Mouse (Mus musculus) liver, embryonic 13.5 days (tissue): ENCODE results near the gene Hs3st3b1. TPM values are rescaled to one million over a fixed set of nuclear protein-coding genes. Genes with fewer than 3 reads are reported as not detected.

ENCODE experiments used
- ATAC-seq: fragments of 200-750 bp; cut with Nextera tagmentation; 2 replicates; pipeline ENCODE4 v1.8.0; 2017; ENCODE audit warnings: low read depth, mild to moderate bottlenecking, moderate number of reproducible peaks, moderate library complexity
- DNase-seq: peaks from one replicate; pipeline ENCODE4 v3.0.0; 2022
- H3K27ac ChIP-seq: fragments of 300-500 bp; sonication (generic); 2 replicates; pipeline ENCODE4 v1.5.1; 2015; ENCODE audit warnings: moderate library complexity, mild to moderate bottlenecking, inconsistent platforms
- H3K27me3 ChIP-seq: fragments of 300-500 bp; sonication (generic); 2 replicates; pipeline ENCODE4 v1.6.1; 2015; ENCODE audit warnings: mild to moderate bottlenecking, inconsistent platforms
- H3K36me3 ChIP-seq: fragments of 300-500 bp; sonication (generic); 2 replicates; pipeline ENCODE4 v1.6.1; 2015; ENCODE audit warnings: mild to moderate bottlenecking, inconsistent platforms
- H3K4me1 ChIP-seq: fragments of 300-500 bp; sonication (generic); replicated peaks from 2 replicates; pipeline ENCODE4 v1.6.1; 2015; ENCODE audit warnings: inconsistent platforms
- H3K4me2 ChIP-seq: fragments of 300-500 bp; sonication (generic); 2 replicates; pipeline ENCODE4 v1.6.1; 2015; ENCODE audit warnings: inconsistent platforms, mild to moderate bottlenecking, moderate library complexity
- H3K4me3 ChIP-seq: fragments of 300-500 bp; sonication (generic); replicated peaks from 2 replicates; pipeline ENCODE4 v1.5.1; 2015; ENCODE audit warnings: mild to moderate bottlenecking, inconsistent platforms
- H3K9ac ChIP-seq: fragments of 300-500 bp; sonication (generic); 2 replicates; pipeline ENCODE4 v1.6.1; 2015; ENCODE audit warnings: mild to moderate bottlenecking, inconsistent platforms
- H3K9me3 ChIP-seq: fragments of 300-500 bp; sonication (generic); replicated peaks from 2 replicates; pipeline ENCODE4 v1.6.1; 2016; ENCODE audit warnings: inconsistent platforms
- WGBS: fragments of 180-500 bp; shearing (Covaris S2); methylation state at CpG from one replicate; pipeline ENCODE4 v1.1.7; 2015; ENCODE audit not compliant: insufficient replicate concordance; 5-methylcytosine and 5-hydroxymethylcytosine counted together
- polyA plus RNA-seq: library from polyadenylated mRNA; unstranded; fragments of >200 nt; fragmentation: Nextera tagmentation; extraction: Ambion mirVana; gene quantifications from 2 replicates; pipeline ENCODE4 v1.2.1, GENCODE M21; 2015

Hs3st3b1 gene
- 12.6 and 17.3 TPM in 2 replicates for polyA plus RNA-seq

- peak within 1 kb of the TSS; percentile 64 for H3K4me3 ChIP-seq
- ATAC-seq = peak; percentile 88
- no peaks in the 10 kb centered on the region for H3K36me3 ChIP-seq
- peak within 1 kb of the TSS; percentile 65 for H3K27ac ChIP-seq
- no peaks in the 10 kb centered on the region for H3K9me3 ChIP-seq
- H3K4me2 ChIP-seq = peak within 1 kb of the TSS; percentile 60
- H3K27me3 ChIP-seq = peaks cover 100% of the 10 kb centered on the region
- peak within 1 kb of the TSS; percentile 73 for H3K9ac ChIP-seq
- H3K4me1 ChIP-seq = peaks cover 39% of the 10 kb centered on the region
- DNase-seq = peak; percentile 69
- WGBS = under 1% methylated on average over 43 of the region's 43 CpGs
These were observed at the start of gene Hs3st3b1 for GRCm38 (mm10) chr11:63922091-63922621. Gene Hs3st3b1, minus strand, starts transcription at chr11:63922290.

GRCm38 (mm10) chr11:63971462-63971861 lies 49.4 kb upstream of the Hs3st3b1 start:
- H3K9ac ChIP-seq = no peak overlapping the region
- peaks cover 48% of the 10 kb centered on the region for H3K4me1 ChIP-seq
- H3K4me3 ChIP-seq = no peak overlapping the region
- no peak for DNase-seq
- no peak for ATAC-seq
- H3K9me3 ChIP-seq = no peaks in the 10 kb centered on the region
- H3K27me3 ChIP-seq = no peaks in the 10 kb centered on the region
- 74% methylated on average over 9 of the region's 9 CpGs for WGBS
- peaks cover 17% of the 10 kb centered on the region; the same call in 1 of the 2 replicates for H3K36me3 ChIP-seq
- no peak overlapping the region for H3K4me2 ChIP-seq
- H3K27ac ChIP-seq = no peak overlapping the region

- ATAC-seq = no peak
- 82% methylated on average over 6 of the region's 6 CpGs for WGBS
- no peak overlapping the region for H3K27ac ChIP-seq
These were observed 48.7 kb upstream of the Hs3st3b1 start for GRCm38 (mm10) chr11:63970818-63971217.

GRCm38 (mm10) chr11:63969205-63969910 lies 47.3 kb upstream of the Hs3st3b1 start:
- Histone ChIP-seq H3K4me1 (peaks cover 52% of the 10 kb centered on the region), H3K9ac (peak overlapping the region; percentile 39), H3K9me3 (no peaks in the 10 kb centered on the region), H3K27me3 (no peaks in the 10 kb centered on the region), H3K4me3 (no peak overlapping the region), H3K36me3 (peaks cover 14% of the 10 kb centered on the region), H3K27ac (peak overlapping the region; percentile 85), H3K4me2 (peak overlapping the region; percentile 28)
- ATAC-seq (peak; percentile 59), DNase-seq (no peak)
- 48% methylated on average over 11 of the region's 11 CpGs for WGBS

More at GRCm38 (mm10) chr11:63970818-63971217, 48.7 kb upstream of the Hs3st3b1 start:
- DNase-seq = no peak
- H3K36me3 ChIP-seq = peaks cover 17% of the 10 kb centered on the region; the same call in 1 of the 2 replicates
- no peak overlapping the region for H3K9ac ChIP-seq
- H3K4me2 ChIP-seq = no peak overlapping the region
- peaks cover 50% of the 10 kb centered on the region for H3K4me1 ChIP-seq
- H3K4me3 ChIP-seq = no peak overlapping the region
- no peaks in the 10 kb centered on the region for H3K9me3 ChIP-seq
- H3K27me3 ChIP-seq = no peaks in the 10 kb centered on the region

GRCm38 (mm10) chr11:63968388-63969035 lies 46.4 kb upstream of the Hs3st3b1 start:
- 22% methylated on average over 3 of the region's 3 CpGs for WGBS
- Histone ChIP-seq H3K27ac (peak overlapping the region; percentile 85), H3K36me3 (peaks cover 18% of the 10 kb centered on the region), H3K9me3 (no peaks in the 10 kb centered on the region), H3K4me2 (peak overlapping the region; percentile 28), H3K4me1 (peaks cover 52% of the 10 kb centered on the region), H3K9ac (peak overlapping the region; percentile 39; the same call in 1 of the 2 replicates), H3K27me3 (no peaks in the 10 kb centered on the region), H3K4me3 (no peak overlapping the region)
- ATAC-seq = peak; percentile 79
- DNase-seq = no peak

GRCm38 (mm10) chr11:63967641-63968387 lies 45.7 kb upstream of the Hs3st3b1 start:
- Histone ChIP-seq H3K4me2 (peak overlapping the region; percentile 28; the same call in 1 of the 2 replicates), H3K4me1 (peaks cover 52% of the 10 kb centered on the region), H3K27me3 (no peaks in the 10 kb centered on the region), H3K4me3 (no peak overlapping the region), H3K36me3 (peaks cover 17% of the 10 kb centered on the region), H3K9me3 (no peaks in the 10 kb centered on the region), H3K27ac (peak overlapping the region; percentile 85), H3K9ac (0 out of 2 replicates have a peak overlapping the region, but pooled peaks have one; percentile 39)
- DNase-seq (no peak), ATAC-seq (peak; percentile 54)
- 72% methylated on average over 9 of the region's 9 CpGs for WGBS

GRCm38 (mm10) chr11:63965437-63965836 lies 43.3 kb upstream of the Hs3st3b1 start:
- Histone ChIP-seq H3K9ac (no peak overlapping the region), H3K27ac (no peak overlapping the region), H3K4me1 (peaks cover 46% of the 10 kb centered on the region), H3K27me3 (no peaks in the 10 kb centered on the region), H3K4me3 (no peak overlapping the region), H3K4me2 (no peak overlapping the region), H3K9me3 (no peaks in the 10 kb centered on the region), H3K36me3 (peaks cover 13% of the 10 kb centered on the region)
- DNase-seq = no peak
- WGBS = 61% methylated on average over 5 of the region's 5 CpGs
- ATAC-seq = no peak

GRCm38 (mm10) chr11:63957207-63957606 lies 35.1 kb upstream of the Hs3st3b1 start:
- no peak for DNase-seq
- no peak overlapping the region for H3K4me2 ChIP-seq
- H3K36me3 ChIP-seq = no peaks in the 10 kb centered on the region
- peaks cover 12% of the 10 kb centered on the region for H3K4me1 ChIP-seq
- no peak overlapping the region for H3K27ac ChIP-seq
- 53% methylated on average over 4 of the region's 4 CpGs for WGBS
- ATAC-seq = peak; percentile 58; the same call in 1 of the 2 replicates
- no peak overlapping the region for H3K9ac ChIP-seq
- no peak overlapping the region for H3K4me3 ChIP-seq
- H3K27me3 ChIP-seq = no peaks in the 10 kb centered on the region
- H3K9me3 ChIP-seq = no peaks in the 10 kb centered on the region

GRCm38 (mm10) chr11:63956748-63957147 lies 34.7 kb upstream of the Hs3st3b1 start:
- Histone ChIP-seq H3K4me3 (no peak overlapping the region), H3K9me3 (no peaks in the 10 kb centered on the region), H3K9ac (no peak overlapping the region), H3K36me3 (no peaks in the 10 kb centered on the region), H3K27ac (no peak overlapping the region), H3K4me2 (no peak overlapping the region), H3K27me3 (no peaks in the 10 kb centered on the region), H3K4me1 (peaks cover 17% of the 10 kb centered on the region)
- no peak for DNase-seq
- 45% methylated on average over 7 of the region's 7 CpGs for WGBS
- peak; percentile 11; the same call in 1 of the 2 replicates for ATAC-seq

GRCm38 (mm10) chr11:63953887-63954286 lies 31.8 kb upstream of the Hs3st3b1 start:
- 0 out of 2 replicates have a peak, but pooled peaks cover 6% of the 10 kb centered on the region for H3K27me3 ChIP-seq
- ATAC-seq = no peak
- H3K4me1 ChIP-seq = peaks cover 17% of the 10 kb centered on the region
- no peak overlapping the region for H3K4me2 ChIP-seq
- no peak overlapping the region for H3K4me3 ChIP-seq
- no peaks in the 10 kb centered on the region for H3K9me3 ChIP-seq
- H3K9ac ChIP-seq = no peak overlapping the region
- 73% methylated on average over 2 of the region's 2 CpGs for WGBS
- no peaks in the 10 kb centered on the region for H3K36me3 ChIP-seq
- no peak for DNase-seq
- no peak overlapping the region for H3K27ac ChIP-seq
